8 mouse cellular contexts compared by ENCODE assay signal in genomic region chr6:120356951-120357945, GRCm38 (mm10). TPM values are rescaled to one million over a fixed set of nuclear protein-coding genes. Genes with fewer than 3 reads are reported as not detected.
DNase-seq lines count a peak whose midpoint lies in the region; ATAC-seq lines count a peak whose summit lies in the region.

No protein-coding gene starts in this region.

- 0 out of 2 replicates have a peak, but pooled peaks cover 5% of the 10 kb centered on the region for H3K36me3 ChIP-seq in forebrain, embryonic 14.5 days (ENCODE audit: control insufficient read depth, insufficient read depth, low read length)
- H3K36me3 ChIP-seq in neural tube, embryonic 15.5 days: no peaks in the 10 kb centered on the region

- peak overlapping the region; percentile 27; the same call in 1 of the 2 replicates for H3K27ac ChIP-seq in forebrain, embryonic 14.5 days (ENCODE audit: low read depth, low read length)
- peak overlapping the region; percentile 45; the same call in 1 of the 2 replicates for H3K27ac ChIP-seq in neural tube, embryonic 15.5 days (replicated peaks)

- DNase-seq in ES-CJ7 (ENCODE audit: low read depth, low spot score): peak; percentile 99
- peak; percentile 70 for DNase-seq in cerebellum, adult 11 months
- DNase-seq in forebrain, embryonic 14.5 days (ENCODE audit: low spot score): peak; percentile 97
- peak; percentile 78 to 81 for DNase-seq in heart, postnatal 14 days
- DNase-seq in layer of hippocampus, adult 11-12 months (ENCODE audit: low spot score): peak; percentile 84
- DNase-seq in lung, adult 18-20 months: peak; percentile 90 to 92
- DNase-seq in testis, postnatal 14 days (ENCODE audit: low spot score): peak; percentile 88

- H3K27me3 ChIP-seq in forebrain, embryonic 14.5 days (replicated peaks; ENCODE audit: control insufficient read depth, insufficient read depth, low read length): no peaks in the 10 kb centered on the region
- H3K27me3 ChIP-seq in neural tube, embryonic 15.5 days (replicated peaks): no peaks in the 10 kb centered on the region

- H3K4me1 ChIP-seq in forebrain, embryonic 14.5 days (ENCODE audit: control insufficient read depth, insufficient read depth, low read length): peaks cover 8% of the 10 kb centered on the region
- peaks cover 9% of the 10 kb centered on the region for H3K4me1 ChIP-seq in neural tube, embryonic 15.5 days

- peak; percentile 100 for ATAC-seq in forebrain, embryonic 14.5 days
- peak; percentile 98 for ATAC-seq in neural tube, embryonic 15.5 days (ENCODE audit: low FRiP score)

- no peaks in the 10 kb centered on the region for H3K9me3 ChIP-seq in forebrain, embryonic 14.5 days (replicated peaks; ENCODE audit: control insufficient read depth, low read length)
- no peaks in the 10 kb centered on the region for H3K9me3 ChIP-seq in neural tube, embryonic 15.5 days (replicated peaks)

- WGBS in forebrain, embryonic 14.5 days: 1% methylated on average over 31 of the region's 31 CpGs
- WGBS in neural tube, embryonic 15.5 days: under 1% methylated on average over 31 of the region's 31 CpGs

- H3K9ac ChIP-seq in forebrain, embryonic 14.5 days (ENCODE audit: low read length): peak overlapping the region; percentile 62
- H3K9ac ChIP-seq in neural tube, embryonic 15.5 days (replicated peaks): peak overlapping the region; percentile 33

- intact Hi-C loops in heart, postnatal 14 days (cut with DNase I): no loop called here

- H3K4me3 ChIP-seq in forebrain, embryonic 14.5 days (ENCODE audit: low read depth, low read length): peak overlapping the region; percentile 54
- H3K4me3 ChIP-seq in neural tube, embryonic 15.5 days (replicated peaks): peak overlapping the region; percentile 47

- peak overlapping the region; percentile 74 for H3K4me2 ChIP-seq in forebrain, embryonic 14.5 days (ENCODE audit: low read length)
- H3K4me2 ChIP-seq in neural tube, embryonic 15.5 days: peak overlapping the region; percentile 64

RNA-seq across cellular contexts. Expression of gene Kdm5a, which starts 6.7 kb away (rescaled TPM):
- polyA plus RNA-seq in forebrain, embryonic 14.5 days (2014; fragmentation: Nextera tagmentation; extraction: Ambion mirVana): 41.5 and 46.2 TPM in 2 replicates
- total RNA-seq in heart, postnatal 14 days (2021): 10 to 100 TPM; 36.6 to 40.0 TPM
- polyA plus RNA-seq in neural tube, embryonic 15.5 days (2015; fragmentation: Nextera tagmentation; extraction: Ambion mirVana): 26.5 and 30.9 TPM in 2 replicates

RNA-seq across cellular contexts. Expression of gene Ccdc77, which starts 6.9 kb away (rescaled TPM):
- 12.3 and 14.5 TPM in 2 replicates for polyA plus RNA-seq in forebrain, embryonic 14.5 days (2014; fragmentation: Nextera tagmentation; extraction: Ambion mirVana)
- 1 to 10 TPM; 7.1 to 7.7 TPM for total RNA-seq in heart, postnatal 14 days (2021)
- 11.1 and 16.5 TPM in 2 replicates for polyA plus RNA-seq in neural tube, embryonic 15.5 days (2015; fragmentation: Nextera tagmentation; extraction: Ambion mirVana)

Comparison
In these comparisons a context has a peak if more than half of its experiments do, and no peak if none do; other contexts are left out.
1. Peak in every context shown above with its lines: DNase-seq, ATAC-seq, H3K4me3 ChIP-seq and H3K27ac ChIP-seq.